Mouse (Mus musculus) macrophage (primary cell): ENCODE data around the gene Chpf2. TPM values are rescaled to one million over a fixed set of nuclear protein-coding genes. Genes with fewer than 3 reads are reported as not detected.

Experiments
- H3K27ac ChIP-seq: fragments of 350-480 bp; formaldehyde crosslinking; 2 replicates; pipeline ENCODE4 v1.9.0; 2021
- H3K36me3 ChIP-seq: fragments of 350-480 bp; formaldehyde crosslinking; 2 replicates; pipeline ENCODE4 v1.9.0; 2021; ENCODE audit errors: inconsistent target
- H3K4me3 ChIP-seq: fragments of 350-480 bp; formaldehyde crosslinking; 2 replicates; pipeline ENCODE4 v1.9.0; 2021; ENCODE audit errors: inconsistent target
- H3K79me2 ChIP-seq: fragments of 350-480 bp; formaldehyde crosslinking; 2 replicates; pipeline ENCODE4 v1.9.0; 2021; ENCODE audit errors: inconsistent target
- WGBS: methylation state at CpG from one replicate; pipeline ENCODE4 v1.1.7; 2026; ENCODE audit warnings: inconsistent platforms; ENCODE audit not compliant: missing documents; 5-methylcytosine and 5-hydroxymethylcytosine counted together
- polyA plus RNA-seq: library from polyadenylated mRNA; stranded (reverse); fragments of 250-400 nt; gene quantifications from 3 replicates; pipeline ENCODE4 v1.2.4, GENCODE M21; 2018; ENCODE audit warnings: inconsistent platforms

Gene Chpf2
- polyA plus RNA-seq, 1 experiment from 2014 or later, result 11.4 TPM

DNA sequence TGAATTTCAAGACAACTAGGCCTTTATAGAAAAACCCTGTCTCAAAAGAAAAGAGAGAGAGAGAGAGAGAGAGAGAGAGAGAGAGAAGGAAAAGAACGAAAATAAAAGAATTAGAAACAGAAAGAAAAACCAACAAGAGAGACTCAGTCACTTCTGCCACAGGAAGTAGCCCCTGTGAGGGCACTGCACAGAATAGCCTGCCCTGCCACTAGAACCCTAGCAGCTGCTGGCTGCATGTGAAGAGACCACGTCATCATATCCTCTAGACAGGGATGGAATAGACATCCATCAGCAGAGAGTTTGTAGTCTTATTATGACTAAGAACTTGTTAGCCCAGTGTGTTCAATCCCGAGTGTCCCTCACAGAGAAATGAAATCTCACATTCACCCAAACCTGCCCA is 43.2 kb downstream of the Chpf2 start:
- Histone ChIP-seq H3K36me3 (no peaks in the 10 kb centered on the region), H3K4me3 (no peak overlapping the region), H3K79me2 (no peaks in the 10 kb centered on the region), H3K27ac (no peak overlapping the region)
- 29% methylated on average over 3 of the region's 3 CpGs for WGBS

DNA sequence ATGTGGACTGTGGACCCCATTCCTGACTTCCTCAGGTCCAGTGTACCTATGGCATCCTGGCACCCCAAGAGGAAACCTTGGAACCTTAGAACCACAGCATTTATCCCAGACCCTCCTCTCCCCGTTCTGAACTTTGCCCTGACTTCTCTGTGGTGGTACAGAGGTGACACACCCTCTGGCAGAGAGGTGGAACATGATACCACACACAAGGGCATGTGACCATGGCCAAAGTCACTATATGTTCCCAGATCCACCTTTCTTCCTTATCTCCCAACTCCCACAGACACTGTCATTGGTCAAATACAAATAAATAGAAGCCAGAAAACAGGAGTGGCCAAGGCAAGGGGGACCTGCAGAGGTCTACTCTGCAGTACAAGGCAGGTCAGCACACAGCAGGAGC is 48.6 kb downstream of the Chpf2 start:
- H3K36me3 ChIP-seq, result no peaks in the 10 kb centered on the region
- no peak overlapping the region for H3K27ac ChIP-seq
- 80% methylated on average over 1 of the region's 1 CpGs for WGBS
- H3K79me2 ChIP-seq, result no peaks in the 10 kb centered on the region
- no peak overlapping the region for H3K4me3 ChIP-seq

DNA sequence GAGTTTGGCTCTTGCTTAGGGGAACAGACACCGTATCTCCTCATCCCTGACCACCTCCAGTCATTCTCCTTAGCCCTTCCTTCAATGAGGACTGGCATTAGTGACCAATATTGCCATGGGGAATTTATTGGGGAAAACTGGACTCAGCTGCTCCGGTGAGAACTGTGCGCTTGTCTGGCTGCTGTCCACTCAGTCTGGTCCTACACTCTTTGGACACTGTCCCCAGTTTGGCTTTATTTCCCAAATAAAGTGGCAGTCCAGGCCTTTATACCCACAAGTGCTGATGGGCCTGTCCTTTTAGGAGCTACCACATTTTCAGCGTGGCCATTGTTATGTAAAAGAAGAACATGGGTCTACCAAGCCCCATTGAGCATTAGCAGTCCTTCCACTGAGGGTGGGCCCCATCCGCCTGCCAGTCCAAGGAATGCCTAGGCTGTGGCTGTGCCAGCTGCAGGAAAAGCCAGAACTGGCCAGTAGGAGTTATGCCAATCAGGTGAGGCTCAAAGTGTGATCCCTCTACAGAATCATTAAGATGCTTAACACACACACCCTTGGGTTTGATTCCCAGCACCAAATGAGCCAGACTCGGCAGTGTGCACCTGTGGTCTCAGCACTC is 49.1 kb downstream of the Chpf2 start:
- 83% methylated on average over 6 of the region's 6 CpGs for WGBS
- Histone ChIP-seq H3K36me3 (no peaks in the 10 kb centered on the region), H3K79me2 (no peaks in the 10 kb centered on the region), H3K27ac (no peak overlapping the region), H3K4me3 (no peak overlapping the region)

DNA sequence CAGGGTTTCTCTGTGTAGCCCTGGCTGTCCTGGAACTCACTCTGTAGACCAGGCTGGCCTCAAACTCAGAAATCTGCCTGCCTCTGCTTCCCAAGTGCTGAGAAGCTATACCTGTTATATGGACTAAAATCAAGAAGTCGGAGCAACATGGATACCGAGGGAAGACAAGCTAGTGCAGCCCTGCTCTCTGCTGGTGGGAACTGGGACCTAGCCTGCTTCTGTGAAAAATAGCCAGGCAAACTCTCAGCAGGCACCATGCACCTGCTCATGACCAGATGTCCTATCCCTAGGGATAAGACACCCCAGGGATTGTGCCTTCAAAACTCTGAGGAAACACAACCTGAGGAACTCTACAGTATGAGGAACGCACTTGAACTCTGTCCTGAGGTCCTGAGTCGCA is 50.4 kb downstream of the Chpf2 start:
- H3K79me2 ChIP-seq, result no peaks in the 10 kb centered on the region
- no peak overlapping the region for H3K27ac ChIP-seq
- 95% methylated on average over 4 of the region's 4 CpGs for WGBS
- H3K36me3 ChIP-seq, result no peaks in the 10 kb centered on the region
- no peak overlapping the region for H3K4me3 ChIP-seq

DNA sequence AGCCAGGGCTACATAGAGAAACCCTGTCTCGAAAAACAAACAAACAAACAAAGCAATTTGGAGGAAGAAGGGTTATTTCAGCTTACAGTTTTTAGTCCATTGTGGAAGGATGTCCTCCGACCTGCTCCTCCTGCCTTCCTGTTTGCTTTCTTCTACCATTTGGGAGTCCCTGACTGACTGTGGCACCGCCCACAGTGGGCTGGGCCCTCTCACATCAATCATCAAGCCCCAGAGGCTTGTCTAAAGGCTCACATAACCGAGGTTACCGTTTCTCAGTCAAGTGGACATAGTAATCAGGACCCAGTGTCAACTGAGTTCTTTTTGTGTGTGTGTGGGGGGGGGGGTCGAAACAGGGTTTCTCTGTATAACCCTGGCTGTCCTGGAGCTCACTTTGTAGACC is 51.6 kb downstream of the Chpf2 start:
- no peaks in the 10 kb centered on the region for H3K79me2 ChIP-seq
- H3K36me3 ChIP-seq, result no peaks in the 10 kb centered on the region
- H3K27ac ChIP-seq, result no peak overlapping the region
- H3K4me3 ChIP-seq, result no peak overlapping the region
- 51% methylated on average over 5 of the region's 6 CpGs for WGBS

DNA sequence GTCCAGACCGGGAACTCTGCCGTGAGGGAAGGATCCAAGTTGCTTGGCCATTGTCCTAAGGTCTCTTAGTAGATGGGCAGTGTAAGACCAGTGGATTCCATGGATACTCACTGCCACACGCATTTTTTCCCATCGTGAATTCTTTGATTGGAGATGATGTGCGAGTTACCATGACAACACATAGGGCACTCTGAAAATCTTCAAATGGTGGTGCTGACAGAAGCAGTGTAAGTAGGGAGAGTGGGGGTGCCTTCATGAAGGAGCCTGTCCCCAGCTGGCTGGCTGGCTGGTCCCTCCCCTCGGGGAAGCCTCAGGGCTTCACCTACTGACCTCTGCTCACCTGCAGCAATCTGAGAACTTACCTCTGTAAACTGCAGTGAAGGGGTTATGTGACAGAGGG is 52.5 kb downstream of the Chpf2 start:
- Histone ChIP-seq H3K4me3 (no peak overlapping the region), H3K36me3 (no peaks in the 10 kb centered on the region), H3K27ac (no peak overlapping the region), H3K79me2 (no peaks in the 10 kb centered on the region)
- 90% methylated on average over 6 of the region's 6 CpGs for WGBS

Other genes with a start within 250 kb of the Chpf2 start
- 0.16 TPM in 1 of 3 replicates, not detected in the others for gene Kcnh2, start 235.1 kb upstream of the Chpf2 start, polyA plus RNA-seq
- gene Nos3, start 221.9 kb upstream of the Chpf2 start, polyA plus RNA-seq, result 0.12 TPM in 1 of 3 replicates, not detected in the others
- 0.67 to 4.7 TPM (median 1.4 TPM) in 3 replicates for gene Atg9b, start 194.6 kb upstream of the Chpf2 start, polyA plus RNA-seq
- 9.0 to 25.4 TPM (median 23.2 TPM) in 3 replicates for gene Abcb8, start 193.1 kb upstream of the Chpf2 start, polyA plus RNA-seq
- gene Asic3, start 173.3 kb upstream of the Chpf2 start, polyA plus RNA-seq, result not detected in 3 replicates
- gene Cdk5, start 163.2 kb upstream of the Chpf2 start, polyA plus RNA-seq, result 15.2 to 21.5 TPM (median 20.5 TPM) in 3 replicates
- 21.8 to 34.7 TPM (median 34.2 TPM) in 3 replicates for gene Slc4a2, start 162.9 kb upstream of the Chpf2 start, polyA plus RNA-seq
- 30.5 to 41.6 TPM (median 31.5 TPM) in 3 replicates for gene Fastk, start 141.5 kb upstream of the Chpf2 start, polyA plus RNA-seq
- 7.8 to 14.5 TPM (median 12.4 TPM) in 3 replicates for gene Tmub1, start 138.9 kb upstream of the Chpf2 start, polyA plus RNA-seq
- 54.8 to 72.0 TPM (median 61.6 TPM) in 3 replicates for gene Agap3, start 134.6 kb upstream of the Chpf2 start, polyA plus RNA-seq
- gene Gbx1, start 59.5 kb upstream of the Chpf2 start, polyA plus RNA-seq, result not detected in 3 replicates
- gene Asb10, start 45.8 kb upstream of the Chpf2 start, polyA plus RNA-seq, result 0.09 to 0.61 TPM (median 0.28 TPM) in 3 replicates
- gene 4931409K22Rik, start 29.9 kb upstream of the Chpf2 start, polyA plus RNA-seq, result not detected in 3 replicates
- 38.9 to 54.7 TPM (median 41.4 TPM) in 3 replicates for gene Abcf2, start 9.3 kb upstream of the Chpf2 start, polyA plus RNA-seq
- gene Smarcd3, start 37.7 kb downstream of the Chpf2 start, polyA plus RNA-seq, result 0.03 to 0.18 TPM in 2 of 3 replicates, not detected in the other
- 57.4 to 97.0 TPM (median 76.5 TPM) in 3 replicates for gene Nub1, start 98.8 kb downstream of the Chpf2 start, polyA plus RNA-seq
- gene Wdr86, start 144.0 kb downstream of the Chpf2 start, polyA plus RNA-seq, result not detected in 3 replicates
- not detected in 3 replicates for gene Crygn, start 171.3 kb downstream of the Chpf2 start, polyA plus RNA-seq